Mouse (Mus musculus) ES-E14 (cell line): ENCODE measurements at regions not wholly inside any gene's neighbourhood (a gene's known extent, or its start where the extent isn't known, plus 50 kb on each side); places are given as distances from the start of the nearest gene placed in this dataset.
"Not testable (repeated sequence)": the region's sequence is repeated elsewhere in the genome, so short reads cannot be mapped to it uniquely, and the experiment has no call there.

ENCODE experiments used
- DNase-seq: peaks from one replicate; pipeline ENCODE4 v3.0.0-alpha.2; 2013; ENCODE audit warnings: low read depth, low spot score
- H3K27ac ChIP-seq: 2 replicates; pipeline ENCODE4 v1.5.1; 2012; ENCODE audit warnings: low read depth, mild to moderate bottlenecking, low read length, moderate library complexity, mixed read lengths; ENCODE audit not compliant: poor library complexity, insufficient read depth, severe bottlenecking
- H3K36me3 ChIP-seq: 2 replicates; pipeline ENCODE4 v1.6.1; 2012; ENCODE audit warnings: mild to moderate bottlenecking, low read length, moderate library complexity, mixed read lengths; ENCODE audit not compliant: control insufficient read depth, poor library complexity, insufficient read depth, severe bottlenecking
- H3K4me1 ChIP-seq, 2 experiments: fragments of 150-350 bp in 1 of 2; sonication (generic) in 1 of 2; 2 replicates each; pipeline ENCODE4 v1.6.1; 2012; ENCODE audit warnings: low read length in 2 of 2, mild to moderate bottlenecking in 1 of 2, mixed read lengths in 1 of 2; ENCODE audit not compliant: control insufficient read depth in 2 of 2, insufficient read depth in 2 of 2, poor library complexity in 1 of 2
- H3K4me3 ChIP-seq, 2 experiments: fragments of 150-350 bp in 1 of 2; sonication (generic) in 1 of 2; 2 replicates each; pipeline ENCODE4 v1.5.1; 2012; ENCODE audit warnings: low read length in 2 of 2, low read depth in 1 of 2, mild to moderate bottlenecking in 1 of 2, mixed read lengths in 1 of 2; ENCODE audit not compliant: insufficient read depth in 1 of 2, poor library complexity in 1 of 2, severe bottlenecking in 1 of 2
- H3K9ac ChIP-seq: 2 replicates; pipeline ENCODE4 v1.6.1; 2012; ENCODE audit warnings: low read depth, mild to moderate bottlenecking, low read length, mixed read lengths; ENCODE audit not compliant: poor library complexity, insufficient read depth, severe bottlenecking
- H3K9me3 ChIP-seq: fragments of 150-350 bp; sonication (generic); 2 replicates; pipeline ENCODE4 v1.6.1; 2012; ENCODE audit warnings: low read depth, mild to moderate bottlenecking, low read length; ENCODE audit not compliant: control insufficient read depth, insufficient read depth
- CHD2 ChIP-seq: IDR thresholded peaks from 2 replicates; pipeline ENCODE4 v1.6.1; 2014; ENCODE audit warnings: mild to moderate bottlenecking, low read depth, low read length, inconsistent platforms
- HCFC1 ChIP-seq: IDR thresholded peaks from 2 replicates; pipeline ENCODE4 v1.6.1; 2012; ENCODE audit warnings: low read length, inconsistent platforms, borderline replicate concordance; ENCODE audit not compliant: insufficient read depth
- MAFK ChIP-seq: IDR thresholded peaks from 2 replicates; pipeline ENCODE4 v1.6.1; 2014; ENCODE audit warnings: mild to moderate bottlenecking, low read depth, low read length, inconsistent platforms; ENCODE audit not compliant: insufficient read depth
- ZC3H11A ChIP-seq: IDR thresholded peaks from 2 replicates; pipeline ENCODE4 v1.6.1; 2012; ENCODE audit warnings: low read depth, mild to moderate bottlenecking, inconsistent platforms, low read length, borderline replicate concordance
- ZNF384 ChIP-seq: IDR thresholded peaks from 2 replicates; pipeline ENCODE4 v1.6.1; 2012; ENCODE audit warnings: low read depth, low read length, inconsistent platforms
- in situ Hi-C, 2 experiments: fragments of 600-800 bp; cut with MboI; formaldehyde crosslinking; loops; one replicate each; pipeline ENCODE4 v1.15.1; 2025; ENCODE audit warnings: low sequenced_read_pairs in 2 of 2, inconsistent platforms in 1 of 2; ENCODE audit not compliant: unreplicated experiment in 2 of 2

- TF ChIP-seq ZC3H11A: no peak
- TF ChIP-seq CHD2: no peak
- no peak for TF ChIP-seq ZNF384
- TF ChIP-seq MAFK: no peak
- no peak for TF ChIP-seq HCFC1
- H3K4me1 ChIP-seq: no peaks in the 10 kb centered on the region
- in situ Hi-C loops: no loop called here
- no peak overlapping the region for H3K4me3 ChIP-seq
- DNase-seq: no peak
- H3K27ac ChIP-seq: no peak overlapping the region
- H3K9ac ChIP-seq: no peak overlapping the region
- H3K9me3 ChIP-seq: no peaks in the 10 kb centered on the region
- H3K36me3 ChIP-seq: no peaks in the 10 kb centered on the region
These were observed 109.9 kb downstream of the Ly6f start for GRCm38 (mm10) chr15:75378136-75378535.

- Histone ChIP-seq H3K27ac (no peak overlapping the region), H3K9ac (no peak overlapping the region), H3K4me1 (no peaks in the 10 kb centered on the region), H3K36me3 (no peaks in the 10 kb centered on the region), H3K9me3 (no peaks in the 10 kb centered on the region), H3K4me3 (no peak overlapping the region)
- TF ChIP-seq MAFK (no peak), ZC3H11A (no peak), ZNF384 (no peak), CHD2 (no peak), HCFC1 (no peak)
- no peak for DNase-seq
- in situ Hi-C loops: no loop called here
These were observed 111.6 kb downstream of the Ly6f start for GRCm38 (mm10) chr15:75379867-75380266.

GRCm38 (mm10) chr15:75382191-75382950, 114.2 kb downstream of the Ly6f start:
- in situ Hi-C loops: no loop called here

GRCm38 (mm10) chr15:75392924-75393464, 124.8 kb downstream of the Ly6f start:
- H3K27ac ChIP-seq, H3K4me3 ChIP-seq, H3K4me1 ChIP-seq, H3K36me3 ChIP-seq, DNase-seq, in situ Hi-C loops, H3K9me3 ChIP-seq, H3K9ac ChIP-seq: not testable (repeated sequence)

More at GRCm38 (mm10) chr15:75382191-75382950, 114.2 kb downstream of the Ly6f start:
- TF ChIP-seq CHD2 (no peak), HCFC1 (no peak), ZNF384 (no peak), MAFK (no peak), ZC3H11A (no peak)
- Histone ChIP-seq H3K27ac (no peak overlapping the region), H3K4me1 (no peaks in the 10 kb centered on the region), H3K9me3 (no peaks in the 10 kb centered on the region), H3K36me3 (no peaks in the 10 kb centered on the region), H3K9ac (no peak overlapping the region), H3K4me3 (no peak overlapping the region)
- DNase-seq: no peak

- Histone ChIP-seq H3K27ac (no peak overlapping the region), H3K4me3 (no peak overlapping the region), H3K36me3 (no peaks in the 10 kb centered on the region), H3K9me3 (no peaks in the 10 kb centered on the region), H3K4me1 (no peaks in the 10 kb centered on the region), H3K9ac (no peak overlapping the region)
- DNase-seq: no peak
- TF ChIP-seq MAFK: no peak
- no peak for TF ChIP-seq ZC3H11A
- TF ChIP-seq CHD2: no peak
- TF ChIP-seq ZNF384: no peak
- no peak for TF ChIP-seq HCFC1
- in situ Hi-C loops: no loop called here
These were observed 129.1 kb downstream of the Ly6f start for GRCm38 (mm10) chr15:75397276-75397675.
